Mouse (Mus musculus): Measurements from ENCODE around the gene Mtf1. TPM values are rescaled to one million over a fixed set of nuclear protein-coding genes. Genes with fewer than 3 reads are reported as not detected.
A peak's percentile ranks its signal among the peaks of the same experiment; 100 is the strongest.

Mtf1 gene
- polyA plus RNA-seq, 1 experiment from 2014 or later: 16.1 TPM

- H3K36me3 ChIP-seq: peaks cover 37% of the 10 kb centered on the region
- peak; percentile 92 for DNase-seq (ENCODE audit: low spot score)
- H3K27ac ChIP-seq: no peak overlapping the region
- H3K4me1 ChIP-seq: peaks cover 37% of the 10 kb centered on the region
- WGBS: 11% methylated on average over 8 of the region's 8 CpGs
- no peaks in the 10 kb centered on the region for H3K9me3 ChIP-seq
- H3K27me3 ChIP-seq (ENCODE audit: insufficient read depth, poor library complexity, severe bottlenecking): no peaks in the 10 kb centered on the region
- H3K4me3 ChIP-seq: no peak overlapping the region
These were observed 45.7 kb downstream of the Mtf1 start for GRCm38 (mm10) chr4:124847573-124847972.

- no peaks in the 10 kb centered on the region for H3K9me3 ChIP-seq
- 5% methylated on average over 24 of the region's 24 CpGs for WGBS
- no peaks in the 10 kb centered on the region for H3K27me3 ChIP-seq (ENCODE audit: insufficient read depth, poor library complexity, severe bottlenecking)
- peaks cover 30% of the 10 kb centered on the region for H3K4me1 ChIP-seq
- peak overlapping the region; percentile 98 for H3K27ac ChIP-seq
- peaks cover 40% of the 10 kb centered on the region for H3K36me3 ChIP-seq
- peak overlapping the region; percentile 84 for H3K4me3 ChIP-seq
- peak; percentile 85 for DNase-seq (ENCODE audit: low spot score)
These were observed 47.8 kb downstream of the Mtf1 start for GRCm38 (mm10) chr4:124849631-124850260.

GRCm38 (mm10) chr4:124850261-124850913 lies 48.5 kb downstream of the Mtf1 start, which contains the start of gene Yrdc:
Gene Yrdc, plus strand, starts transcription at chr4:124850679.
- Histone ChIP-seq H3K9me3 (no peaks in the 10 kb centered on the region), H3K4me1 (peaks cover 24% of the 10 kb centered on the region), H3K27ac (peak within 1 kb of the TSS; percentile 98), H3K4me3 (peak within 1 kb of the TSS; percentile 84), H3K36me3 (peaks cover 39% of the 10 kb centered on the region), H3K27me3 (ENCODE audit: insufficient read depth, poor library complexity, severe bottlenecking) (no peaks in the 10 kb centered on the region)
- peak; percentile 96 for DNase-seq (ENCODE audit: low spot score)
- WGBS: under 1% methylated on average over 89 of the region's 90 CpGs

GRCm38 (mm10) chr4:124850933-124851658 lies 49.2 kb downstream of the Mtf1 start, which contains the start of gene 1110065P20Rik:
Gene 1110065P20Rik, minus strand, starts transcription at chr4:124851196.
- DNase-seq (ENCODE audit: low spot score): peak; percentile 91
- WGBS: under 1% methylated on average over 75 of the region's 75 CpGs
- Histone ChIP-seq H3K27me3 (ENCODE audit: insufficient read depth, poor library complexity, severe bottlenecking) (no peaks in the 10 kb centered on the region), H3K27ac (peak within 1 kb of the TSS; percentile 98), H3K4me1 (peaks cover 20% of the 10 kb centered on the region), H3K9me3 (no peaks in the 10 kb centered on the region), H3K36me3 (peaks cover 39% of the 10 kb centered on the region), H3K4me3 (peak within 1 kb of the TSS; percentile 84)

GRCm38 (mm10) chr4:124856294-124856693 lies 54.4 kb downstream of the Mtf1 start:
- no peak overlapping the region for H3K27ac ChIP-seq
- peaks cover 44% of the 10 kb centered on the region for H3K36me3 ChIP-seq
- 96% methylated on average over 8 of the region's 8 CpGs for WGBS
- no peaks in the 10 kb centered on the region for H3K9me3 ChIP-seq
- H3K4me3 ChIP-seq: no peak overlapping the region
- no peak for DNase-seq (ENCODE audit: low spot score)
- peaks cover 16% of the 10 kb centered on the region for H3K4me1 ChIP-seq
- peaks cover 15% of the 10 kb centered on the region for H3K27me3 ChIP-seq (ENCODE audit: insufficient read depth, poor library complexity, severe bottlenecking)

- Histone ChIP-seq H3K4me1 (peaks cover 14% of the 10 kb centered on the region), H3K27ac (no peak overlapping the region), H3K4me3 (no peak overlapping the region), H3K36me3 (peaks cover 35% of the 10 kb centered on the region), H3K27me3 (ENCODE audit: insufficient read depth, poor library complexity, severe bottlenecking) (peaks cover 36% of the 10 kb centered on the region), H3K9me3 (no peaks in the 10 kb centered on the region)
- WGBS: 72% methylated on average over 5 of the region's 5 CpGs
- DNase-seq (ENCODE audit: low spot score): no peak
These were observed 56.5 kb downstream of the Mtf1 start for GRCm38 (mm10) chr4:124858370-124858769.

- Histone ChIP-seq H3K27ac (no peak overlapping the region), H3K9me3 (no peaks in the 10 kb centered on the region), H3K27me3 (ENCODE audit: insufficient read depth, poor library complexity, severe bottlenecking) (peaks cover 40% of the 10 kb centered on the region), H3K4me1 (peaks cover 14% of the 10 kb centered on the region), H3K4me3 (no peak overlapping the region), H3K36me3 (peaks cover 16% of the 10 kb centered on the region; the same call in 1 of the 2 replicates)
- peak; percentile 91 for DNase-seq (ENCODE audit: low spot score)
- WGBS: 6% methylated on average over 7 of the region's 7 CpGs
These were observed 58.5 kb downstream of the Mtf1 start for GRCm38 (mm10) chr4:124860446-124860845.

GRCm38 (mm10) chr4:124861283-124862188 lies 59.6 kb downstream of the Mtf1 start, which contains the start of gene Maneal:
Gene Maneal, minus strand, starts transcription at chr4:124862171.
- 3% methylated on average over 61 of the region's 77 CpGs for WGBS
- DNase-seq (ENCODE audit: low spot score): no peak
- H3K27ac ChIP-seq: 0 out of 2 replicates have a peak within 1 kb of the TSS, but pooled peaks have one; percentile 29
- no peaks in the 10 kb centered on the region for H3K9me3 ChIP-seq
- peak within 1 kb of the TSS; percentile 62 for H3K4me3 ChIP-seq
- peaks cover 14% of the 10 kb centered on the region for H3K4me1 ChIP-seq
- H3K36me3 ChIP-seq: peaks cover 5% of the 10 kb centered on the region; the same call in 1 of the 2 replicates
- peaks cover 40% of the 10 kb centered on the region for H3K27me3 ChIP-seq (ENCODE audit: insufficient read depth, poor library complexity, severe bottlenecking)

- H3K27ac ChIP-seq: no peak overlapping the region
- H3K27me3 ChIP-seq (ENCODE audit: insufficient read depth, poor library complexity, severe bottlenecking): no peaks in the 10 kb centered on the region
- no peak for DNase-seq (ENCODE audit: low spot score)
- H3K36me3 ChIP-seq: no peaks in the 10 kb centered on the region
- no peaks in the 10 kb centered on the region for H3K4me1 ChIP-seq
- H3K4me3 ChIP-seq: no peak overlapping the region
- 94% methylated on average over 1 of the region's 1 CpGs for WGBS
- no peaks in the 10 kb centered on the region for H3K9me3 ChIP-seq
These were observed 70.8 kb downstream of the Mtf1 start for GRCm38 (mm10) chr4:124872719-124873118.

GRCm38 (mm10) chr4:124880599-124880998 lies 78.7 kb downstream of the Mtf1 start, which contains the start of gene Epha10:
Gene Epha10, plus strand, starts transcription at chr4:124880899.
- no peak for DNase-seq (ENCODE audit: low spot score)
- peaks cover 22% of the 10 kb centered on the region for H3K4me1 ChIP-seq
- H3K9me3 ChIP-seq: no peaks in the 10 kb centered on the region
- 10% methylated on average over 11 of the region's 11 CpGs for whole genome bisulfite sequencing
- H3K4me3 ChIP-seq: peak within 1 kb of the TSS; percentile 54
- no peaks in the 10 kb centered on the region for H3K36me3 ChIP-seq
- H3K27me3 ChIP-seq (ENCODE audit: insufficient read depth, poor library complexity, severe bottlenecking): peaks cover 69% of the 10 kb centered on the region
- no peak within 1 kb of the TSS for H3K27ac ChIP-seq

GRCm38 (mm10) chr4:124881341-124881908 lies 79.5 kb downstream of the Mtf1 start:
- H3K27ac ChIP-seq: no peak overlapping the region
- WGBS: 1% methylated on average over 37 of the region's 37 CpGs
- H3K4me3 ChIP-seq: peak overlapping the region; percentile 54
- DNase-seq (ENCODE audit: low spot score): no peak
- no peaks in the 10 kb centered on the region for H3K36me3 ChIP-seq
- H3K27me3 ChIP-seq (ENCODE audit: insufficient read depth, poor library complexity, severe bottlenecking): peaks cover 77% of the 10 kb centered on the region
- peaks cover 22% of the 10 kb centered on the region for H3K4me1 ChIP-seq
- H3K9me3 ChIP-seq: no peaks in the 10 kb centered on the region
